Mouse (Mus musculus): ENCODE results near the gene Olfr458. TPM values are rescaled to one million over a fixed set of nuclear protein-coding genes. Genes with fewer than 3 reads are reported as not detected.

Gene Olfr458
- polyA plus RNA-seq, 1 experiment = not detected

Other genes with a start within 250 kb of the Olfr458 start
- not detected in 2 replicates for gene Tas2r144, start 249.9 kb downstream of the Olfr458 start, polyA plus RNA-seq (2012; rRNA removed)
- gene Gstk1, start 219.3 kb downstream of the Olfr458 start, polyA plus RNA-seq (2012; rRNA removed) = 25.6 and 25.7 TPM in 2 replicates
- not detected in 2 replicates for gene Tmem139, start 203.2 kb downstream of the Olfr458 start, polyA plus RNA-seq (2012; rRNA removed)
- 29.1 and 30.8 TPM in 2 replicates for gene Casp2, start 200.2 kb downstream of the Olfr458 start, polyA plus RNA-seq (2012; rRNA removed)
- 9.0 and 9.1 TPM in 2 replicates for gene Clcn1, start 178.5 kb downstream of the Olfr458 start, polyA plus RNA-seq (2012; rRNA removed)
- gene Fam131b, start 140.6 kb downstream of the Olfr458 start, polyA plus RNA-seq (2012; rRNA removed) = 85.7 and 92.4 TPM in 2 replicates
- gene Zyx, start 115.6 kb downstream of the Olfr458 start, polyA plus RNA-seq (2012; rRNA removed) = 59.7 and 69.8 TPM in 2 replicates
- gene Epha1, start 91.9 kb downstream of the Olfr458 start, polyA plus RNA-seq (2012; rRNA removed) = 0.23 and 0.52 TPM in 2 replicates
- 0.17 and 0.18 TPM in 2 replicates for gene Tas2r143, start 65.0 kb downstream of the Olfr458 start, polyA plus RNA-seq (2012; rRNA removed)
- 0.08 and 0.14 TPM in 2 replicates for gene Tas2r135, start 59.8 kb downstream of the Olfr458 start, polyA plus RNA-seq (2012; rRNA removed)
- not detected in 2 replicates for gene Tas2r126, start 30.7 kb downstream of the Olfr458 start, polyA plus RNA-seq (2012; rRNA removed)
- gene Olfr457, start 11.1 kb upstream of the Olfr458 start, polyA plus RNA-seq (2012; rRNA removed) = not detected in 2 replicates
- gene Olfr456, start 22.0 kb upstream of the Olfr458 start, polyA plus RNA-seq (2012; rRNA removed) = not detected in 2 replicates
- gene Olfr455, start 82.4 kb upstream of the Olfr458 start, polyA plus RNA-seq (2012; rRNA removed) = not detected in 2 replicates
- not detected in 2 replicates for gene Tcaf3, start 132.5 kb upstream of the Olfr458 start, polyA plus RNA-seq (2012; rRNA removed)
- gene Tcaf2, start 180.1 kb upstream of the Olfr458 start, polyA plus RNA-seq (2012; rRNA removed) = 0.62 and 0.63 TPM in 2 replicates
- gene Tcaf1, start 244.9 kb upstream of the Olfr458 start, polyA plus RNA-seq (2012; rRNA removed) = 107 and 119 TPM in 2 replicates